Mouse (Mus musculus): ENCODE measurements around the gene Dapp1.

DNA sequence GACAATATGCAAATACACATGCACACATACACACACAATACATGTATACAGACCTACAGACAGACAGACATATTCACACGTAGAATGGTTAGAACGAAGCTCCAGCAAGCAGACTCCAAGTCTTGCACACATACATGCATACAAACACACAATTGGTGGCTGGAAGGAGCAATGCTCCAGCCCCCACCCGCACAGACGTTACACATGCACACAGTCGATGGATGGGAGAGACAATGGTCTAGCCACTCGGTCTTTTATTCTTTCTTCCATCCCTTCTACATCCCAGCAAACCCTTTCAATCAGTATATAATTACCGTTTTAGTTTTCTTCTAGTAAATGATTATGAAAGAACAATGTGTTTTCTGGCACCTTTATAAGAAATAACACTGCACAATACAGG, 14.1 kb upstream of the Dapp1 start:
- TF ChIP-seq CTCF (IDR thresholded peaks at IDR 0.05; ENCODE audit: low read depth) (no peak), EP300 (optimal IDR thresholded peaks at IDR 0.05) (no peak)

All from stomach, postnatal 0 days (tissue).